Mouse (Mus musculus): ENCODE measurements around the gene Crbn.

DNA sequence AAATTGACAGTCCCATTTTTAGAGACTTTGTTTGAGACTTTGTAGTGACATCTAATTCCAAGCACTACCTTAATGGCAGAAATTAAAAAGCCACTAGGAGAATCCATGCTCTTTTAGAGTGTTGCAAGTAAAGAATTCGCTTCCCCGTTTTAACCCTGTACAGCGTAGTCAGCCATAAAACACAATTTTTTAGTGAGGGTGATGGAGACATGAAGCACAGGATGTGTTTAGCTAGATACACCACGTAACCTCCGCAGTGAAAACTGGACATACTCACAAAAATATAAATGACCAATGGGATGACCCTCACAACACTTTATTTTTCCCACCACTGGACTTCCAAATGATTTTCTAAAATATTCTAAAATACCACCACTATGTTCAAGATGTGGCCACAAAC, 52.6 kb downstream of the Crbn start:
- TF ChIP-seq CTCF (conservative IDR thresholded peaks at IDR 0.05; ENCODE audit: low read length), result no peak
- no peak for TF ChIP-seq POU5F1 (IDR thresholded peaks at IDR 0.05; ENCODE audit: borderline replicate concordance, low read length)
- no peak for TF ChIP-seq NANOG (IDR thresholded peaks at IDR 0.05; ENCODE audit: borderline replicate concordance, low read length)

Data from E14TG2a.4 (cell line).